Mouse (Mus musculus) cerebellum, adult 11-12 months (tissue): ENCODE data around the gene Oca2.

Experiments used
- DNase-seq: peaks from one replicate; pipeline ENCODE4 v3.0.0; 2022

Oca2 gene

GRCm38 (mm10) chr7:56239543-56239942 lies at the start of gene Oca2:
Gene Oca2 (plus strand): TSS chr7:56239760.
- no peak for DNase-seq

- no peak for DNase-seq
These were observed 48.5 kb upstream of the Oca2 start for GRCm38 (mm10) chr7:56191041-56191440.

GRCm38 (mm10) chr7:56191661-56192060 lies 47.9 kb upstream of the Oca2 start:
- no peak for DNase-seq

- DNase-seq, result no peak
These were observed 37.9 kb upstream of the Oca2 start for GRCm38 (mm10) chr7:56201483-56202218.

- DNase-seq, result no peak
These were observed 36.7 kb upstream of the Oca2 start for GRCm38 (mm10) chr7:56202843-56203242.

- DNase-seq, result no peak
These were observed 36.3 kb upstream of the Oca2 start for GRCm38 (mm10) chr7:56203286-56203685.

DNA sequence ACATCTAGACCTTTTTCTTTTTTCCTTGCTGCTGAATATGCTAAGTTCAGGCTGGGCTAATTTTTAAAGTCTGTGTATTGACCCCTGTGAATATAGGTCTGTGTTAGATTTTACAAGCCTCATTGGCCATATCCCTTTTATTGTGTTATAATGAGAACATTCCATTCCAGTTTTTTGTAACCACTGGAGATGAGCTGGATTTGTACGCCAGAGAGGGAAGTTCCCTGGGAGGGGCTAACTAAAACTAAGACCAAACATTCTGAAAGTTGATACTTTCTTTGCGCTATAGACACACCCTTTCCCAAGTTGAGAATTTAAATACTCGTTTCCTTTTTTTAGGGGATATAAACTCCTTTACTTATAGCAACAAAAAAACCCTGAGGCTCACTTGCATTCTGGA lies 34.7 kb upstream of the Oca2 start:
- DNase-seq, result no peak

GRCm38 (mm10) chr7:56220811-56221210 lies 18.7 kb upstream of the Oca2 start:
- no peak for DNase-seq

GRCm38 (mm10) chr7:56235794-56236423 lies 3.7 kb upstream of the Oca2 start:
- DNase-seq, result no peak

GRCm38 (mm10) chr7:56236617-56237016 lies 2.9 kb upstream of the Oca2 start:
- DNase-seq, result no peak

DNA sequence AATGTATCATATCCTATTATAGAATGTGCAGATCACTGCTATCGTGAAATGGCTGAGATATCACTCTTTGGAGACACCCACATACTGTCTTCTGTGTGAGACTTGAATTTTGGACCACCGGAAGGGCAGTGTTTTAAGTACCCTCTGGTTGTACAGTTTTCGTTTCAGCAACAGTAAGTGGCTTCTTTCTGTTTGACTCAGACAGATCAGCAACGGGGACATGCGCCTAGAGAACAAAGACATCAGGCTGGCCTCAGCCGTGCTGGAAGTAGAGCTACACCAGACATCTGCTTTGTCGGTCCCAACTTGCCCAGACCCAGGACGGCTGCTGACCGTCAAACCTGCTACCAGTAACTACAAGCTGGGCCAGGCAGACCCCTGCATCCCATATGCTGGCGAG lies 15.0 kb downstream of the Oca2 start:
- DNase-seq, result no peak

DNA sequence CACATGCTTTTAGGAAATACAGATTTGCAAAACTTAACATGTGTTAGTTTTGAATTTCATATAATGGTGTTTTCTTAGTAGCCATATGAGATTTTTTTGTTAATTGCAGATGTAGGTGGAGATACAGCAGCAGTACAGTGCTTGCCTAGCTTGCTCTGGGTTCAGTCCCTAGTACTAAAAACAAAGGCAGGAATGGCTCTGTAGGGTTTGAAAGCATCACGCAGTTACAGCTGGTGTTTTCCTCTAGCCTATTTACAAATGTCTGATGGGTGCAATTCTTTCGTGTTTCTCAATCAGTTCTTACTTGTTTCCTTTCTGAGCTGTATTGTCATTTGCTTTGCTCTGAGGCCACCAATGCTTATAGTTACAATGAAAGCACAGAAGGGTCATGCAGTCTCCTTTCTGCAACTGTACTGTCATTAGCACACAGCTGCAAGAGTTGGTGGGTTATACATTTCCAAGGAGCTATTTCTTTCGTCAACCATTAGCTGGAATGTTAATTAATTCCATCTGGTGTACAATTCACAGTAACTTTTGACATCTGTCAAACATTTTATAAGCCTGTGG lies 18.4 kb downstream of the Oca2 start:
- no peak for DNase-seq

GRCm38 (mm10) chr7:56277506-56277905 lies 37.9 kb downstream of the Oca2 start:
- DNase-seq, result no peak

GRCm38 (mm10) chr7:56291468-56292115 lies 52.0 kb downstream of the Oca2 start:
- DNase-seq, result peak; percentile 5

DNA sequence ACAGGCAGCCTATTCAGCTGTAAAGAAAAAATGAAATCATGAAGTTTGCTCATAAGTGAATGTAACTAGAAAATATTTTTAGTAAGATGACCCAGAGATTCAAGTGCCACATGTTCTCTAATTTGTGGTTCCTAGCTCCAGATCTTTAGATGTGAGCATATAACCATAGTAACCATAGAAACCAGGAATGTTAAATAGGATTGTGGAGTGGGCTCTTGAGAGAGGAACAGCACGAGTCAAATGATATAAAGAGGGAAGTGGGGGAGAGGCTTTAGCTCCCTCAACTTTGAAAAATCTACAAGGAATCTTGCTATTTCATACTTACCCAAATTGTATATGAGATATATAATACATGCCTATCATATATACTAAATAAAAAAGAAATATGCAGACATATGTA lies 64.8 kb downstream of the Oca2 start:
- DNase-seq, result no peak

- no peak for DNase-seq
These were observed 74.8 kb downstream of the Oca2 start for GRCm38 (mm10) chr7:56314358-56314757.

- DNase-seq, result no peak
These were observed 76.3 kb downstream of the Oca2 start for GRCm38 (mm10) chr7:56315630-56316529.

GRCm38 (mm10) chr7:56327738-56328137 lies 88.2 kb downstream of the Oca2 start:
- DNase-seq, result no peak

DNA sequence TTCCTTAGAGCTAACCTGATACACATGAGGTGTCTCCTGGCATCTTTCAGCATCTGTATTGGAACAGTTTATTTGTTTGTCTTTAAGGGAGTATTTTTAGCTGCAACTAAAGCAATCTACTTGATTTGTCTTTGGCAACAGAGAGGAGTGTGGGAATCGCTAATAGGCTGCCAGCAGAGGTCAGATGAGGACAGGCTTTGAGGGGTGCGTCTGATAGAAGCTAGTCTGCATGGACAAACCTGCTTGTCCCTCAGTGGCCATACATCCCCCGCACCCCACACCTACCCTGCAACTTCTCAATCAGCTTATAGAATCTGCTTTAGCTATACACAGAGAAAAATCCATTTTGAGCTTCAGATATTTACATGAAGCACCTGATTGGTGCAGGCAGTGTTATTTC lies 109.0 kb downstream of the Oca2 start:
- DNase-seq, result no peak

DNA sequence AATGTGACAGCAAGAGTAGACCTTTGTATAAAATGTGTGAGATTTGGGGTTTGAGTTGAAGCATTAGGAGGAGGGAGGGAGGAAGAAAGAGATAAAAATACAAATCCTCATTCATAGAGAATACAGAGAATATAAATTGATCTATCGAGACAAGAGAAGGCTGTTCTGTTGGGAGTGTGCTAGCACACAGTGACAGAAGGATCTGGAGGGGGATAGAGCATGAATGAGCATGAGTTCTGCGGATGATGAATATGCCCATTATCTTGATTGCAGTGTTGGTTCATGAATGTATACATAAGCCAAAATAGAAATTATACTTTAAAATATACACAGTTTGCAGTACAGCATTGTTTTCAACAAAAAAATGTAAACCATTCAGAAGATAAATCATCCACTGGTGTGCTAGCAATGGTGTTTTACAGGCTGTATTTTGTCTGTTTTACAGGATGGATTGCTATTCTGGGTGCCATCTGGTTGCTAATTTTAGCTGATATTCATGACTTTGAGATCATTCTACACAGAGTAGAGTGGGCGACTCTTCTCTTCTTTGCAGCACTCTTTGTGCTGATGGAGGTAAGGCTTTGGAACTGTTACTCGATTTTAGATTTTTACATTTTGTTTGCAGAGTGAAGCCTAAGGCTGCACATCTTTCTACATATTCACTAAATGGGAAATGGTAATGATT lies 117.2 kb downstream of the Oca2 start:
- no peak for DNase-seq

DNA sequence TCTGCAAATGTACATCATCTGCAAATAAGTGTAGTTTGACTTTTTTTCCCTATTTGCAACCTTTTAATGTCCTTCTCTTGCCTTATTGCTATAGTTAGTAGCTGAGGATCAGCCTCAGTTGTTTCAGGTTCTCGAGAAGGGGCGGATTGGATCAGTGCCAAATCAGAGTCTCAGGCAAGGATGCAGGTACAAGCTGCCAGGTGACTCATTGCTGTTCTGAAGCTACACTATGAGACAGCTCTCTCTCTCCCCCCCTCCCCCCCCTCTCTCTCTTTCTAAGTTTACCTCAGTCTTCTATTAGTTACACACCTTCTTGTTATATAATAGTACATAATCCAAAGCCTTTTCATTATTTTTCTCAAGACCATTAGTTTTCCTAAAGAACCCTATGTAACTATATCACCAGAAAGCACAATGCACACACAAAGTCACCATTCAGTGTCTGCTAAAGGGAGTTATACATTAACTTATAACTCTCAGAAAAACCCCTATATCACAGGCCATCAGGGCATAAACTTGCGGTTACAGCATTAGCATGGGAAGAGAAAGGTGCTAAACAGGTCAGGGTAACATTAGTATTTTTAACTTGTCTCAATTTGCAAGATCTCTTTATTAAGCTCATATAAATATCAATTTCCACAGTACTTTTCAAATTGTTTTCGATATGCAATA lies 142.3 kb downstream of the Oca2 start:
- DNase-seq, result peak; percentile 5

DNA sequence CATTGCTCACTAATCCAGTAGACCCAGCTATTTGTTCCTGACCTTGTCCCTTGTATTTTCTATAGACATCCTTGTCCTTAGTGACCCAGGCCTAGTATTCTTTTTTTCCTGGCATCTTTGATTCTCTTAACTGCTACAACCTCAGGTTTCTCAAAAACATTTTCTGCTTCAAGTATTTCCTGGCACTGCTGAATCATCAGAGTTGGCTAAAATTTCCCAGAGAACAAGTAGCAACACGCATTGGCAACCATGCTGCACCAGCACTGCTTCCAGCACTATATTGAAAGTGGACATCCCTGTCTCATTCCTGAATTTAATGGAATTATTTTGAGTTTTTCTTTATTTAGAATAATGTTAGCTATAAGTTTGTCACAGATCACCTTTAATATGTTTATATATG lies 143.1 kb downstream of the Oca2 start:
- DNase-seq, result peak; percentile 9
